Mouse (Mus musculus) gastrocnemius, adult 2 months (tissue): Measurements from ENCODE around the gene Gm21671. TPM values are rescaled to one million over a fixed set of nuclear protein-coding genes. Genes with fewer than 3 reads are reported as not detected.
"Not testable (repeated sequence)": the region's sequence is repeated elsewhere in the genome, so short reads cannot be mapped to it uniquely, and the experiment has no call there.

ENCODE experiments used
- DNase-seq: peaks from one replicate; pipeline ENCODE4 v3.0.0; 2022
- H3K27ac ChIP-seq: fragments of 200-600 bp; 2 replicates; pipeline ENCODE4 v1.8.1; 2022; ENCODE audit warnings: mild to moderate bottlenecking
- H3K4me3 ChIP-seq: fragments of 200-600 bp; 2 replicates; pipeline ENCODE4 v1.8.1; 2022; ENCODE audit warnings: mild to moderate bottlenecking, moderate library complexity
- intact Hi-C: fragments of 180-260 bp; cut with DNase I; formaldehyde crosslinking; loops from one replicate; pipeline ENCODE4 v1.15.1; 2025
- long read RNA-seq, 2 experiments: library from polyadenylated mRNA; stranded (forward); transcript quantifications; one replicate each; pipeline ENCODE4 v2.0.0; 2021
- total RNA-seq, 2 experiments: library from RNA; stranded (reverse); gene quantifications; 2 replicates each; pipeline ENCODE4 v1.2.3; 2021

Gene Gm21671
- not detected for total RNA-seq
- long read RNA-seq, experiment 1, result 0 reads
- long read RNA-seq, experiment 2, result 0 reads

DNA sequence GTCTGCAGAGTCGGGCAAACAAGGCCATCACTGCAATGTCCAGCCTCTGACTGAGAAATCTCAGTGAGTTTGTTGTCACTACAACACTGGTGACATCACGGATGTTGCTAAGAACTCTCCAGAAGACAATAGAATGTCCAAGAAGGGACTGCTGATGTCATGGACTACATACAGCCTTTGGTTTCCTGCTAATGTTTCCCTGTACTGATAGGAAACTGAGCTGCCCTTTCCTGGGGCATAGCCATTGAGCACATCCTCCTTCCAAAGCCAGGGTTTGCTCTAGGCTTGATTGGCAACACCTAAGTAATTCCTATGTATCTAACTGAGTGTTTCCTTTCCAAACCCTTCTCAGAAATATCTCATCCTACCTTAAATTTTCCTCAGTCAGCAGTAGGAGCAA is at the start of gene Gm21671:
TSS of gene Gm21671 (minus strand) at position 101 of the 400 bp plus-strand sequence.
- H3K27ac ChIP-seq, DNase-seq, H3K4me3 ChIP-seq, intact Hi-C loops: not testable (repeated sequence)

DNA sequence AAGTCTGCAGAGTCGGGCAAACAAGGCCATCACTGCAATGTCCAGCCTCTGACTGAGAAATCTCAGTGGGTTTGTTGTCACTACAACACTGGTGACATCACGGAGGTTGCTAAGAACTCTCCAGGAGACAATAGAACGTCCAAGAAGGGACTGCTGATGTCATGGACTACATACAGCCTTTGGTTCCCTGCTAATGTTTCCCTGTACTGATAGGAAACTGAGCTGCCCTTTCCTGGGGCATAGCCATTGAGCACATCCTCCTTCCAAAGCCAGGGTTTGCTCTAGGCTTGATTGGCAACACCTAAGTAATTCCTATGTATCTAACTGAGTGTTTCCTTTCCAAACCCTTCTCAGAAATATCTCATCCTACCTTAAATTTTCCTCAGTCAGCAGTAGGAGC is 34.3 kb upstream of the Gm21671 start, which contains the start of gene Gm21698:
TSS of gene Gm21698 (minus strand) at position 101 of the 400 bp plus-strand sequence.
- DNase-seq, H3K27ac ChIP-seq, H3K4me3 ChIP-seq, intact Hi-C loops: not testable (repeated sequence)

DNA sequence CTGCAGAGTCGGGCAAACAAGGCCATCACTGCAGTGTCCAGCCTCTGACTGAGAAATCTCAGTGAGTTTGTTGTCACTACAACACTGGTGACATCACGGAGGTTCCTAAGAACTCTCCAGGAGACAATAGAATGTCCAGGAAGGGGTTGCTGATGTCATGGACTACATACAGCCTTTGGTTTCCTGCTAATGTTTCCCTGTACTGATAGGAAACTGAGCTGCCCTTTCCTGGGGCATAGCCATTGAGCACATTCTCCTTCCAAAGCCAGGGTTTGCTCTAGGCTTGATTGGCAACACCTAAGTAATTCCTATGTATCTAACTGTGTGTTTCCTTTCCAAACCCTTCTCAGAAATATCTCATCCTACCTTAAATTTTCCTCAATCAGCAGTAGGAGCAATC is 18.3 kb upstream of the Gm21671 start, which contains the start of gene Gm21680:
TSS of gene Gm21680 (minus strand) at position 101 of the 400 bp plus-strand sequence.
- H3K27ac ChIP-seq, intact Hi-C loops, DNase-seq, H3K4me3 ChIP-seq: not testable (repeated sequence)

- DNase-seq, intact Hi-C loops, H3K27ac ChIP-seq, H3K4me3 ChIP-seq: not testable (repeated sequence)
Measured at GRCm38 (mm10) chr5:25957050-25957449, 2.8 kb upstream of the Gm21671 start.

- H3K27ac ChIP-seq, H3K4me3 ChIP-seq, intact Hi-C loops, DNase-seq: not testable (repeated sequence)
Measured at GRCm38 (mm10) chr5:25956611-25957010, 2.4 kb upstream of the Gm21671 start.

DNA sequence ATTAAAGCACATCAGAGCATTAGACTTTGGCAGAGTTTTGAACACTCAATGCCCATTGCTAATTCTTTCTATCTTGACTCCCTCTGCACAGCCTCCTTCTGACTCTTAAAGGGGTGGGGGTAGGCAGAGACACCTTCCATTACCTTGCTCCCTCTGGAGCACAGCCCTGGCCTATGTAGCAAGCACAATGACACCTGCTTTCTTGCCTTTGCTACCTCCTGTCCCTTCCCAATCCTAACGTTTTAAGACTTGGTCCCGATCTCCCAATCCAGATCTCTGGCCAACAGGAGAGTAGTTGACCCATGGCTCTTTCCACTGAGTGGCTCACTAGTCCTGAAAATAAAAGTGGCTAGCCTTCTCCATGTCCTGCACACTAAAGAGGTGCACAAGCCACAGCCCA is 8.8 kb downstream of the Gm21671 start:
- intact Hi-C loops, H3K27ac ChIP-seq: not testable (repeated sequence)

GRCm38 (mm10) chr5:25942281-25942680 is 11.9 kb downstream of the Gm21671 start, which contains the start of gene Gm21663:
TSS of gene Gm21663 (minus strand) at chr5:25942381.
- H3K4me3 ChIP-seq, DNase-seq, H3K27ac ChIP-seq, intact Hi-C loops: not testable (repeated sequence)

More for the DNA sequence above, 8.8 kb downstream of the Gm21671 start:
- DNase-seq, H3K4me3 ChIP-seq: not testable (repeated sequence)

Other genes with a start within 250 kb of the Gm21671 start
- 1 to 10 TPM; 4.0 to 4.4 TPM for gene Xrcc2, start 248.6 kb downstream of the Gm21671 start, total RNA-seq
- 10 to 100 TPM in 1 of 2 experiments, 1 to 10 TPM in 1; 5.1 to 21.3 TPM for gene Actr3b, start 194.4 kb downstream of the Gm21671 start, total RNA-seq
- not detected for gene Gm21663, start 12.0 kb downstream of the Gm21671 start, total RNA-seq
- not detected for gene Gm21680, start 18.2 kb upstream of the Gm21671 start, total RNA-seq
- gene Gm21698, start 34.2 kb upstream of the Gm21671 start, total RNA-seq, result not detected
- gene Gm1979, start 50.4 kb upstream of the Gm21671 start, total RNA-seq, result not detected
- not detected for gene Gm5862, start 68.5 kb upstream of the Gm21671 start, total RNA-seq
- gene Speer4a, start 85.1 kb upstream of the Gm21671 start, total RNA-seq, result not detected
- not detected for gene Gm7347, start 104.2 kb upstream of the Gm21671 start, total RNA-seq
- gene Gm10471, start 134.9 kb upstream of the Gm21671 start, total RNA-seq, result not detected
- gene 5031410I06Rik, start 150.9 kb upstream of the Gm21671 start, total RNA-seq, result not detected
- not detected for gene Gm10220, start 167.0 kb upstream of the Gm21671 start, total RNA-seq